Mouse (Mus musculus) adrenal gland, adult 10 weeks (tissue): Measurements from ENCODE around the gene Tsen2. TPM values are rescaled to one million over a fixed set of nuclear protein-coding genes. Genes with fewer than 3 reads are reported as not detected.

ENCODE experiments used
- polyA plus RNA-seq: library from polyadenylated mRNA; stranded (reverse); fragments of 350-450 nt; fragmentation: Illumina TruSeq; extraction: RNeasy Lipid Tissue Mini Kit (QIAGEN cat#74804); gene quantifications from one replicate; pipeline ENCODE4 v1.2.3, GENCODE M21; 2014; ENCODE audit warnings: low read depth, low replicate concordance

Tsen2 gene
- polyA plus RNA-seq = 3.7 TPM

GRCm38 (mm10) chr6:115544442-115544970 lies at the start of gene Tsen2:
TSS of gene Tsen2 (plus strand) at chr6:115544664.

GRCm38 (mm10) chr6:115592458-115592857 lies 48.0 kb downstream of the Tsen2 start, which contains the start of gene Mkrn2os:
TSS of gene Mkrn2os (minus strand) at chr6:115592576.

DNA sequence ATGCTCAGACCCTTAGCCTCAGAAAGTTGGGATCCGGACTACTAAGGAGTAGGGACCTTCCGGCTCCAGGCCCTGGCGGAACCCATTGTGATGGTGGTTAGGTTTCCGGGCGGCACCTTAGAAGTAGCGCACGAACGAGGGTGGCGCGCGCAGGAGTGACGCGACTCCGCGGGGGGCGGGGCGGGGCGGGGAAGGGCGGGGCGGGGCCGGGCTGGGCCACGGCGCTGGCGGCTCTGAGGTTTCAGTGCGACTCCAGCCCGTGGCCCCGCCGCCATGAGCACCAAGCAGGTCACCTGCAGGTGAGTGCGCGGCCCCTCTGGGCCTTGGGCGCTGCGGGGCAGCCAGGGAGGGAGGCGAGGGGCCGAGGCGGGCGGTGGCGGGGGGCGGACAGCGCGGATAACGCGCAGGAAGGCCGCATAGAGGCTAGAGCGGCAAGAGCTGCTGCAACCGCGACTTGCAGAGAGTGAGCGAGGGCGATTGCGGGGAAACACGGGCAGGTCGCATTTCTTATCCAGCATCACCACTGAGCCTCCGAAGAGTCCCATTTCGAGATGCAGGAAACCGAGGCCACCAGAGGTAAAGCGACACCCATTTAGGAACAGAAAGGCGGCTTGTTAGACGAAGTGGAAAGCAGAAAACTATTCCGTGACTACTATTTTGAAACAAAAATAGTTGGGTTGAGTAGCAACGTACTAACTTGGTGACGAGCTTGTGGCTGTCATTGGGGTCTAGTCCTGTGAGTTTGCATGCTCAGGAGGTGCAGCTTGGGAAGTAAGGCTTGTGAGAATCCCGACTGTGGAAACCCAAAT lies 57.5 kb downstream of the Tsen2 start, which contains the start of gene Mkrn2:
Gene Mkrn2 (plus strand): TSS at position 188 of the 809 bp plus-strand sequence.

Other genes with a start within 250 kb of the Tsen2 start
- 62.0 TPM for gene Pparg, start 183.7 kb upstream of the Tsen2 start, polyA plus RNA-seq
- gene Mkrn2os, start 47.9 kb downstream of the Tsen2 start, polyA plus RNA-seq = not detected
- gene Mkrn2, start 57.2 kb downstream of the Tsen2 start, polyA plus RNA-seq = 15.7 TPM
- 34.9 TPM for gene Raf1, start 132.0 kb downstream of the Tsen2 start, polyA plus RNA-seq
- gene Tmem40, start 217.7 kb downstream of the Tsen2 start, polyA plus RNA-seq = not detected
- 5.2 TPM for gene Cand2, start 229.9 kb downstream of the Tsen2 start, polyA plus RNA-seq